Mouse (Mus musculus) megakaryocyte, adult 5-6 weeks (primary cell): Measurements from ENCODE around the gene Pgap3. TPM values are rescaled to one million over a fixed set of nuclear protein-coding genes. Genes with fewer than 3 reads are reported as not detected.
A peak's percentile ranks its signal among the peaks of the same experiment; 100 is the strongest.
"Not testable (repeated sequence)": the region's sequence is repeated elsewhere in the genome, so short reads cannot be mapped to it uniquely, and the experiment has no call there.

Experiments
- ATAC-seq: 2 replicates; pipeline ENCODE4 v1.8.0; 2016; ENCODE audit warnings: mild to moderate bottlenecking, inconsistent platforms; ENCODE audit not compliant: poor library complexity, severe bottlenecking
- total RNA-seq, 2 experiments: library from RNA; stranded (forward) in 1 of 2; stranded (reverse) in 1 of 2; fragments of 153-499, 151-499 nt in 1 of 2; fragments of 221-1000, 200-1000 nt in 1 of 2; gene quantifications; 2 replicates each; pipeline versions ENCODE4 v1.2.3 to v1.2.4; 2015 to 2017

Pgap3 gene
- total RNA-seq, 2 experiments from 2014 or later = 2.7 to 3.3 TPM

DNA sequence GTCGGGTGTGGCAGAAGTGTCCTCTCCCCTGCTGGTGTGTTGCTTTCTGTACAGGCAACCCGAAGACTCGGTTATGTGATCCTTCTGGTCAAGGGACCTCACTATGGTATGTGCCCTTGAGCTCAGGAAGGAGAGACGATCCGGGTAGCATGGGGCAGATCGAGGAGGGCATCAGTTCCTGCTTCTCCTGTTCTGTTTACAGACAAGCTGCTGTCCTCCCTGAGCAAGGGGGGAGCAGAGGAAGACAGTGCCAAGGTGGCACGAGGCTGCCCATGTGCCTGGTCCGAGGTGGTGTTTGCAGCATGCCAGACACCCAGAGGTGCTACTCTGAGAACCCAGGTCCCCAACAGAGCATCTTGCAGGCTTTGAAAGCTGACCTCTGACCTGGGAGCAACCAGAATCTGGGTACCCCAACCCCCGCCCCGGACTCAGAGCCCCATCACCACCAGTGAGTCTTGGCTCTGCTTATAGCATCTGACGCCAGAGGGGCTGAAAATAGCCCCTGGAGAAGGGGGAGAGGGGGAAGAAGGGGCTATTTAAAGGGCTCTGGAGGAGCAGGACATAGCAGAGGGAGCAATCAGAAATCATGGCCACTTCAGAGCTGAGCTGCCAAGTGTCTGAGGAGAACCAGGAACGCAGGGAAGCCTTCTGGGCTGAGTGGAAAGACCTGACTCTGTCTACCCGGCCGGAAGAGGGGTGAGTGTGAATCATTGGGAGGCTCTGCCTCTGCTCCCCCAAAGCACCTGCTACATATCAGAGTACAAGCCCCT lies 16.8 kb downstream of the Pgap3 start, which contains the start of gene Tcap:
TSS of gene Tcap (plus strand) at position 551 of the 770 bp plus-strand sequence.
- ATAC-seq = no peak

DNA sequence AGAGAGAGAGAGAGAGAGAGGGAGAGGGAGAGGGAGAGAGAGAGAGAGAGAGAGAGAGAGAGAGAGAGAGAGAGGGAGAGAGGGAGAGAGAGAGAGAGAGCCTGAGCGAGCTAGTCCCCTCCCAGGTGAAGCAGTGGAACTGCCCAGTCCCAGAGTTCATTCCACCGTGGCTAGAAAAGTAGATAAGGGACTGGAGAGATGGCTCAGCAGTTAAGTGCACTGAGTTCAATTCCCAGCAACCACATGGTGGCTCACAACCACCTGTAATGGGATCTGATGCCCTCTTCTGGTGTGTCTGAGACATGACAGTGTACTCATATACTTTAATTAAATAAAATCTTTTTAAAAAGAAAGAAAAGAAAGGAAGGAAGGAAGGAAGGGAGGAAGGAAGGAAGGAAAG lies 17.9 kb downstream of the Pgap3 start:
- not testable (repeated sequence) for ATAC-seq

DNA sequence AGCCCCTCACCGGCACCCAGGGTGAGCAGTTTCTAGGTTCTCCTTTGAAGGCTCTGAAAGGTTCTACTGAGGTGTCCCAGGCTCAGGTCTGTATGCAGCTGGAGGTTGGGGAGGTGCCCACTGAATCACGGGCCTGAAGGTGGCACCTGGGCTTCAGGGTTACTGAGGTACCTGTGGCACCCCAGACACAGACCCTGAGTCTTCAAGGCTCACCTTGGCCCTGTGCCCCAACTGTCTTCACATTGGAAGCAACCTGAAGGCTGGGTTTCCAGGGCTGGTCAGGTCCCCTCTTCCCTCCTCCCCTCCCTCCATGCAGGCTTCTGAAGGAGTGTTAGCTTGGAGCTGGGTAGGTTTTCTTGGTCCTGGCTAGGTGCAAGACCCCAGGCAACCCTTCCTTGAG lies 18.6 kb downstream of the Pgap3 start:
- ATAC-seq = no peak

- ATAC-seq = no peak
These were observed 20.2 kb downstream of the Pgap3 start for GRCm38 (mm10) chr11:98380106-98380505.

DNA sequence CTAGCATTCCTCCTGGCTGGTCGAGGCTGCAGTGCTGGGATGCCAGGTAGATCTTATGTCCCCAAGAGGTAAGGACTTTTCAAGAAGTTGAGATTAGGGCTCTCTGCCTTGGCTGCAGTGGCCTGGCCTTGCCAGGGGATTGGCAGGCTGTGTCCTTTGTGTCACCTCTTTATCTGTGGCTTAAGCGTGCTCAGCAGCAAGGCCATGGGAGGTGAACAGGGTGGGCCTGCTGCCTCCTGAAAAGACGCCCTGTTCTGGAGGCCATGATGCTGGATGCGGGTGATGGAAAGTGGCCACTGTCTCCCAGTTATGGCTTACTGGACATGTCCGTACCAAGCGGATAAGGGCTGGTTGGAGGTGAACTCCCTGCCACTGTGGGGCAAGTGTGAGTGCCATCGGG lies 20.9 kb downstream of the Pgap3 start:
- ATAC-seq = no peak

DNA sequence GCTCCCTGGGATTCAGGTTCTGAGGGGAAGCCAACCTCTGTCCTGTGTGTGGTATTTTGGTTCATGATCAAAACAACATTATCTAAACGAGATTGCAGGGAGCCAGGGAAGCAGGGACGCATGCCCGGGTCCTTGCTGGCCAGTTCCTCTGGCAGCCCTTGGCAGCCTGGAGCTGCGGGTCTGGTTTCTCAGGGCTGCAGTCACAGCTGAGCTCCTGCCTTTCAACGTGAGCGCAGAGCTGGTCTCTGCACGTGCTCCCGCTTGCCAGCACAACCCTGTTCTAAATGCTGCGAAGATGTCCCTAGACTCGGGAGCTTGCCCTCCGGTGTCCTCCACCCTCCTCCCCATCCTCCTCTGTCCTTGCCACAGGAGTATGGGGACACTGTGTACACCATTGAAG lies 22.5 kb downstream of the Pgap3 start:
- no peak for ATAC-seq

DNA sequence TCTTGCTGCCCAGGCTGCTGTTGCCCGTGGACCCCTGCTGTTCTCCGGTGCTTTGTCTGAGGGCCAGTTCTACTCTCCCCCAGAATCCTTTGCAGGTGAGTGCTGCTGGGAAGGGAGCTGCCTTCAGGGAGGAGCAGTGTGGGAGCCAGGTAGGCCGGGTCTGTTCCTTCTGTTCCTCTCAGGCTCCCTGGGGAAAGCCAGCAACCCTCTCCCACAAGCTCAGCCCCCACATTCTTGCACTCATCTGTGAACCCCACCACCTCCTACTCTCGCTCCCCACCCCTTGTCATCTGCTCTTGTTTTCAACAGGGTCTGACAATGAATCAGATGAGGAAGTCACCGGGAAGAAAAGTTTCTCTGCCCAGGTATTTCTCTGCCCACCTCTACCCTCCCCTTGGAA lies 23.5 kb downstream of the Pgap3 start:
- ATAC-seq = no peak

DNA sequence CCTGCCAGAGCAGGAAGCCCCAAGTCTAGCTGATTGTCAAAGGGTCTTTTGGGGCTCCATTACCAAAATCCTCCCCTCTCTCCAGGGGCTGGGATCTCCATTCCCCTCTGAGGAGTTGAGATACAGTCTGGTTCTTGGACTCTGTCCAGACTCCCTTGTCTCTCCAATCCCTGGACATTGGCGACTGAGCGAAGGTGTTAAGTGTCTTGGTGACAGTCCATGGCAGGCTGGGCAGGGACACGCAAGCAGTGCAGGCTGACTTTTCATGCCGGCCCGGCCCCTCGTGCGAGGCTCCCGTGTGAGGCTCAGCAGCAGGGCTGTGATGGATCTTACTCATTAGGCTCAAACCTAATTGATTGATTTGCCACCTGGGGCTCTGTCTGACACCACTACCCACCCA lies 26.0 kb downstream of the Pgap3 start:
- no peak for ATAC-seq

- ATAC-seq = no peak
These were observed 27.0 kb downstream of the Pgap3 start for GRCm38 (mm10) chr11:98373244-98373643.

- peak; percentile 79 for ATAC-seq
These were observed 27.9 kb downstream of the Pgap3 start for GRCm38 (mm10) chr11:98372406-98372805.

DNA sequence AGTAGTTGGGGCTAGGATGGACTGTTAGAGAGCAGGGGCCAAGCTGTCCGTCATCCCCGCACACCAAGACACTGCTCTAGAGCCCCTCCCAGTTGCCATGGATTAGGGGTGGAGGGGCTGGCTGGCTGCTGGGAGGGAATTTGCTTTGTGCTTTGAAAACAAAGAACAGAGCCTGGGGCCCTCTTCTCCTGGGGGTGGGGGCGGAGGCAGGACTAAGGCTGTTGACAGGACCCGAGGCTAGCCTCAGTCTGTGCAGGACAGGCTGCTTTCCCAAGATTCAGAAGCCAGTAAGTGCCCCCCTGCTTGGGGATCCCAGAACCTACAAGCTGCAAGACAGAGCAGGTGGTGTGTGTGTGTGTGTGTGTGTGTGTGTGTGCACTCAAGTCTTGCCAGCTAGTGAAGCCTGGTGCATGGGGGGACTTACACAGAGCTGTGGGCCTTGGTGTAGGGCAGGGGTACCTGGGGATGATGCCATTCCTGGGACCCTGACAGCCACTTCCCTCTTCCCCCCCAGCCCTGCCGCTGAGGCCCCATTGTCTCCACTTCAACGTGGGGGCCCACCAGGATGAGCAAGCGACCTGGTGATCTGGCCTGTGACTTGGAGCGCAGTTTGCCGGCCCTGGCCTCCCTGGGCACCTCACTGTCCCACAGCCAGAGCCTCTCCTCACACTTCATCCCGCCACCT lies 28.6 kb downstream of the Pgap3 start:
- no peak for ATAC-seq

DNA sequence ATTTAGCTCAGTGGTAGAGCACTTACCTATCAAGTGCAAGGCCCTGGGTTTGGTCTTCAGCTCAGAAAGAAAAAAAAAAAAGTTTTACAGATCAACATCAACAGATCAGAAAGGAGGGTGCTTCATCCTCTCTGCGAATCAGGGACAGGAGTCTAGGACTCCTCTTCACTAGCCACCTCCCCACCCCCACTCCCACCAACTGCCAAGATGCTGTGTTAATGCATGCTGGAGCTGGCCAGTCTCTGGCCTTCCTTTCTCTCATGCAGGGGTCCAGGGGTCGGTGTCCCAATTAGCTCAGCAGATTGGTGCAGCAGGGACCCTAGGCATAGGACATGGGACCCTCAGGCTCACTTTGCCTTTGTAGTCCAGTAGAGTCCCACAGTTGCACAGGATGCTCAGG lies 29.7 kb downstream of the Pgap3 start:
- ATAC-seq = no peak

DNA sequence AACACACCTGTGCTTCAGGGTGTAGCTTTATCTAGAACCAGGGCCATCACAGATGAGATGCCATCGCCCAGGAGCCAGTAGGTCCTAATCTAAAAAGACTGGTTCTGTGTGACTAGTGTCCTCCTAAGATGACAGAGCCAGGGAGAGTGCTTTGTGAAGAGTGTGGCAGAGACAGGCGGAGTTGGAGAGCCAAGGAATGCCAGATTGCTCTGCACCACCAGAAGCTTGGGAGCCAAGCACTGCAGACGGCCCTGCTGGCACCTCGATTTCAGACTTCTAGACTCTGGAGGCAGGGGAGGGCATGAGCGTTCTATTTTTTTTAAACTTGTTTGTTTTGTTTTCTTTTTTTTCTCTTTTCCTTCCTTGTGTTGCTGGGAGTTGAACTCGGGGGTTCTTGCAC lies 31.0 kb downstream of the Pgap3 start:
- ATAC-seq = no peak

GRCm38 (mm10) chr11:98367863-98368186 lies 32.5 kb downstream of the Pgap3 start:
- ATAC-seq = no peak

DNA sequence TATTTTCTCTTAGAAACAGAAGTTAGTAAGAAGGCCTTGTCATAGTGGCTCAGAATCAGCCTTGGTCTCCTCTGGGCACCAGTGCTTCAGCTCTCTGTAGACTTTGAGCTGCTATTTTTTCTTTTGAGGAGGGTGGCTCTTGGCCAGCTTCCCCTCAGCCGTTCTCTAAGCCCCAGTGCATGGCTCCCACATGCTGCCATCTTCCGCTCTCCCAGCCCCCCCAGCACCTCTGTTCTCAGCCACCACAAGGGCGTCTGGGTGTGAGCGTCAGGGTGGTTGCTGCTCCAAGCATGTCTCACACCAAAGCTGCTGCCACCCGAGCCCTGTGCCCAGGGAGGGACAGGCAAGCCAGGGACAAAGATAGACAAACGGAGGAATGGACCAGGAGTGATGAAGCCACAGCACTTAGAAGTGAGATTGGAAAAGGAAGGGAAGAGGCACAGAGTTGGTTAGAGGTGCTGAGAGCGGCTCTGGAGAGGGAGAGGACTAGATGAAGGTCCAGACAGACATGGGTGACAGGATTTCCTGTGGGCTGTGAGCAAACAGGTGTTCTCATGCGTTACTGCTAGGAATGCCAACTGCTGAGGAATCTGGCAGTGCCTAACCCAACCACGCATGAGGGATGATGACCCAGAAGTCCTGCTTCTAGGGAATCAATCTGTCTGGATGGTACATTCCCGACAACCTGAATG lies 33.0 kb downstream of the Pgap3 start:
- no peak for ATAC-seq

- peak; percentile 94 for ATAC-seq
These were observed 34.0 kb downstream of the Pgap3 start for GRCm38 (mm10) chr11:98366290-98366689.

DNA sequence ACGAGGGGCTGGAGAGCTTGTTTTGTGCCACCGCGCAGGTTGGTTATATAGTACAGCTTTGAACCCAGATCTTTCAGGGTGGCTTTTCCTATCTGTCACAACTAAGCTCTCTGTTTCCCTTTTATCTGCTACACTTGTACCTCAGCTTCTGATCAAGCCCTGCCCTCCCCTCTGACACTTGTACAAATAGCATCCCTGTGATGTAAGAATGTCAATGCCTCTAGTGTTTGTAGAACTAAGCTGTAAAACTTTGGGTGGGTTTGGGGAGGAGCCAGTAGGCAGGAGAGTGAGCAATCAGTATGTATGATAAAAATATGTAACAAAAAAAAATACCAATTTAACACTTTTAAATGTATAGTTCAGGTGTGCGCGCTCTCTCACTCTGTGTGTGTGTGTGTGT lies 35.9 kb downstream of the Pgap3 start:
- no peak for ATAC-seq

DNA sequence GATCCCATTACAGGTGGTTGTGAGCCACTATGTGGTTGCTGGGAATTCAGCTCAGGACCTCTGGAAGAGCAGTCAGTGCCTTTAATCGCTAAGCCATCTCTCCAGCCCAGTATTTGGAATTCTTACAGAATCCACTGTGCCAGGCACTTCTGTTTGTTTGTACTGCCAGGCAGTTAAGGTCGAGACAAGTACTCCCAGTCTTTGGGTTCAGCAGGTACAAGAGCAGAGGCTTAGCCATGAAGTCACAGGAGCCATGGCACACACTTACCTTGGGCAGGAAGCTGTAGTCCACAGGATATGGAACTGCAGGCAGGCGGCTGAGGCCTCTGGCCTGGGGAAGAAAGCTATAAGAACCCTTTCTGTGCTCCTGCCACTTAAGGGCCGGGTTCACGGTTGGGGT lies 36.5 kb downstream of the Pgap3 start:
- no peak for ATAC-seq

DNA sequence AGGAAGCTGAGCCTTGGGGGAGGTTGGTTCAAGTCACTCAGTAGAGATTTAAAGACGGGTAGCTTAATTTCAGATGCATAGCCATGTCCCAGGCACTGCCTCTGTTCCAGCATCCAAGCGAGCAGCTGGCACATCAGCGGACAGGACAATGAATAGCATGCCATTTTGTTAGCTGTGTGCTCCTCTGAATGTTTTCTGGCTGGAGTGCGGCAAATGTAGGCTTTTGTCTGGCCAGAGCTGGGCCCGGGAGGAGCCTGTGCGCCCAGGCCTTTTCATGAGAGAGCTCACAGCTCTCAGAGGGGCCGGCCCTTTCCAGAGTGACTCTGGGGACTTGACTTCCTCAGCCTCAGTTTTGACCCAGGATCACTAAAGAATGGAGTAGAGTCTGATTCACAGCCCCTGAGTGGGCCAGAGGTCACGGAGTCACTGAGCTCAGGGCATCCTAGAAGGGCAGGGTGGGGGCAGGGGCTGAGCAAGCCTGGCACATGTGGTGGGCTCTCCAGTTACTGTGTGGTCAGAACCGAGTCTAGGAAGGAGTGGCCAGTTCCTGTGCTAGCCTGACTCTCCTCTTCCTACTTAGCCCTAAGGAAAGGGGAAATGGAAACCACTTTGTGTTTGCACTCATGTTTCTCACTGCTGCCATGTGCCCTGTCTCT lies 39.3 kb downstream of the Pgap3 start:
- ATAC-seq = peak; percentile 56

DNA sequence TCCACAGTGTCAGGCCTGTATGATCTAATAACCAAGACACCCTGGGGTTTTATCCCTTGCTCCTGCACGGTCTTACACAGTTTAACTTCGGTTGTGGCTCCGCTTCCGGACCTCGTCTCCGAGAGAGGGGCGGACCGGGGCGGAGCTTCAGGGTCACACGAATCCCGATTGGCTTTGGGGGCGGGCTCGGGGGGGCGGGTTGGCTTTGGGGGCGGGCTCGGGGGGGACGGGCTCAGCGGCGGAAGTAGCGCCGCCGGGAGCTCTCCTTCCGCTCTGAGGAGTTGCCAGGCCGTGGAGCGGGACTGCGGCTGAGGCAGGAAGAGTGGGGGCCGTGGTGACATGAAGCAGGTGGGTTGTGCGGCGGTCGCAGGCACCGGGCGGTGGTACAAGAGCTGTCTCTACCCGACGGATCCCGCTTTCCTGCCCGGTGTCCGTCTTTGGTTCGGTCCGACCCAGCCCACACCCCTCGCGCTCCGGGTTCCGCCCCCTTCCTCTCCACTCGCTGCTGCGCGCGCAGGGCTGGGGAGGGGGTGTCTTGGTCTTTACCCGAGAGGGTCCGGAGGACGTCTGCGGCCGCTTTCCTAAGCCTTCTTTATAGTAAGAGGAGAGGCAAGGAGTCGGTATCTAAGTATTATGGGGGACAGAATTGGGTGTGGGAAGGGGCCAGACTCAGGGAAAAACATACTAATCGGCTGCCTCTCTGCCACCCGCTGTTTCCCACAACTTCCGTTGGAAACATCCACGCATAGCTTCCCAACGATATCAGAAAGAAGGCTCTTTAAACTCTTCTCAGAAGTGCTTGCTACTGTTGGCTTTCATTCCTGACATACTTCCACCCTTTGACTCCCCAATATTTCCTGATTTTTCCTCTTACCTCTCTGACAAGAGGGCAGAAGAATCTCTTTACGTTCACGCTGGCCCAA lies 41.9 kb downstream of the Pgap3 start, which contains the start of gene Stard3:
TSS of gene Stard3 (plus strand) at position 208 of the 923 bp plus-strand sequence.
- ATAC-seq = peak; percentile 76
